Mouse (Mus musculus): ENCODE data around the gene Slc15a5.

The Slc15a5 gene

GRCm38 (mm10) chr6:137962836-137963235, 116.9 kb downstream of the Slc15a5 start:
- in situ Hi-C loops (cut with MboI, MseI): no loop called here

DNA sequence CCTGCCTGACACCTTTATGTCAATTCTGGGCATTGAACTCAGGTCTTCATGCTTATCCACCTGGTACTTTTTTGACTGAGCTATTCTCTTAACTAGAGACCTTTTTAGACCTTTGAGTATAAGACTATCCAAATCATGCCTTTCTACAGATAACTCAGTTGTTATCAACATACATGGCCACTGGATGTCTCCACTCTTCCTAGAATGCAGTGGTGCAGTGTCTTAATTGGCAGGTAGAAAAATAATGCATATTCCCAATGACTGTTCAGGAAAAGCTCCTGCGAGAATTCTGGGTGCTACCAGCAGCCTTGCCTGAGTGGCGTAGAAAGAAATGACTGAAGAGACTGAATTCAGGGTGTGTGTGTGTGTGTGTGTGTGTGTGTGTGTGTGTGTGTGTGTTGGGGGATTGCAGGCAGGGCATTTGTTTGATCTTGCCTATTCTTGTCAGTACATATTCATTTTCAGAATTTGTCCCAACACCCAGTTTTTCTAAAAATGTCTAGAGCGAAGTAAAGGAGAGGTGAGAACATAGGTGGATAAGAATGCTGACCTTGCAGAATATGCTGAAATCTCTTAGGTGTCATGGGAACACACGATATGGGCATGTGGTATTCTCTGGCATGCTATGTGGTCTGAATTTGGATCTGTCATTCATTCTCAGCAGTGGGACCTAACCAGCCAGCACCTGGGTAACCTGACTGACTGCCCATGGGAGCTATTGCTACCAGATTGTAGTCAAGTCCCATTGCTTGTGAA, 119.5 kb downstream of the Slc15a5 start:
- in situ Hi-C loops (cut with MboI, MseI): no loop called here

- in situ Hi-C loops (cut with MboI, MseI): no loop called here
Measured at GRCm38 (mm10) chr6:137957630-137958029, 122.1 kb downstream of the Slc15a5 start.

DNA sequence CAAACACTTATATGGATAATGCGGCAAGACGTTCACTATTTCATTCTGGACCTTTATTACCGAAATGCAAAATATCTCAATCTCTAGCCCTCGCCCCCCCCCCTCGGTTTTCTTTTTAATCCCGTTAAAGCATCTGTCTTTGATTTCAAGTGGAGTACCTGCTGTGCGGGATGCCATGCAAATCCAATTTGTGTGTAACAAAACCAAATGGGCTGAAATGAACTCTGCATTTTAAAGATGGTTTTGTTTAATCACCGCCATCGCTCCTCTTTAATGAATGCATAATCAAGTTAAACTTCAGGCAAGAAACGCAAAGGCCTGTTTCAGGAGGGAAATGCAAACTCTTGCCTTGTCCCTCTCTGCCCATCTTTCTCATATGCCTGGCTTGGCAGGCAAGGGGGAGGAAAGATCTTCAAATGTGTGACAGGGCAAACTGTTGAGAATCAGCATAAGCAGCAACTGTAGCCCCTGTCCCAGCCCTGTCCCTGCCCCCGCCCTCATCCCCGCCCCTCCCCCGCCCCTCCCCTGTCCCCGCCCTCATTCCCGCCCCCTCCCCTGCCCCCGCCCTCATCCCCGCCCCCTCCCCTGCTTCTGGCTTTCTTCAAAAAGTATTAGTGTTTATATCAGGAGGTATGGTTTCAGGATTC, 122.8 kb downstream of the Slc15a5 start:
- in situ Hi-C loops (cut with MboI, MseI): no loop called here

DNA sequence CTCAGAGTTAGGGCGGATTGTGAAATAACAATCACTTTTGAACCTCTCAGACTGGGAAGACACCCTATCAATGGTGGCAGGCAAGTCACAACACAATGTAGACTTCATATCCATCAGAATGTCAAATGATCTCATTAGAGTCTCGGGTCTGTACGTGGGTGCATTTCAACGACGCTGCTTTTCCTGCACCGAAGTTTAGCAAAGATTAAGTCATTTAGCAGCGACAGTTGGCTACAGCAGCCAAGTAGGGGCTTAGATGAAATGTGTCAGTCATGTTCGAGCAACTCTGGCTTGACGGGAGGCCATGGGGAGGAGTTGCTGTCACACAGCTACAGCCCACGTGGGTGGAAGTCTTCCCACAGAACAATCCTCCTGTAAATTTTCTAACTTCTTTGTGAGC, 133.2 kb downstream of the Slc15a5 start:
- in situ Hi-C loops (cut with MboI, MseI): no loop called here

DNA sequence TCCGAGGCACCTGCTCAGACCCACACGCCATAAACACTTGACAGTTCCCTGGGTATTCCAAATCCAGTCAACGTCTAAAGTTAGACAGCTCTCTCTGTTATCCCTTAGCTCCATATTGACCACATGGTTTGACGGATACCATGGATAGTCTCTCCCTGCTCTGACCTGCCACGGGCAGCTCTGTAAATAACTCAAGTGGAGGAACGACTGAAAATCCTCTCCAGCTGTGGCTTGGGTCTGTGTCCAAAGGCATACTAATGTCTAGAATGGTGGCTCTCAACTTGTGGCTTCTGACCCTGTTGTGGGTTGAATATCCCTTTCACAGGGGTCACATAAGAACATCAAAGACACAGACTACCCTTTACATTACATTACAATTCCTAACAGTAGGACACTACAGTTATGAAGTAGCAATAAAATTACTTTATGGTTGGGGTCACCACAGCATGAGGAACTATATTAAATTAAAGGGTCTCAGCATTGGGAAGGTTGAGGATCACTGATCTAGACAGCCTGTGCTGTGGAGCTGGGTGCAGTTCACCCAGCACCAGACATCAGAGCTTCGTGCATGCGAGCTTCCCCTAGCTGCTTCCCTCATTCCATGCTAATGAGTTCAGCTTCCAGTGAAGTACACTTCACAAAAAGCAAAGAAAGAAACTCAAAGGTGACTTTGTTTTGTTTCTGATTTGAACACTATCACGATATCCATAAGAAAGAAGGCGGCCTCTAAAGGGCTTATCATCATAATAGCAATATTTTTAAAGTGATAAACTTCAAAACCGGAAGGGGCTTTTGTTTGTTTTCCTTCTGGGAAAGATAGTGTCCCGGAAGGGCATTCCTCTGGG, 139.1 kb downstream of the Slc15a5 start:
- in situ Hi-C loops (cut with MboI, MseI): no loop called here

GRCm38 (mm10) chr6:137937541-137937940, 142.2 kb downstream of the Slc15a5 start:
- in situ Hi-C loops (cut with MboI, MseI): no loop called here

GRCm38 (mm10) chr6:137936268-137936667, 143.4 kb downstream of the Slc15a5 start:
- in situ Hi-C loops (cut with MboI, MseI): no loop called here

DNA sequence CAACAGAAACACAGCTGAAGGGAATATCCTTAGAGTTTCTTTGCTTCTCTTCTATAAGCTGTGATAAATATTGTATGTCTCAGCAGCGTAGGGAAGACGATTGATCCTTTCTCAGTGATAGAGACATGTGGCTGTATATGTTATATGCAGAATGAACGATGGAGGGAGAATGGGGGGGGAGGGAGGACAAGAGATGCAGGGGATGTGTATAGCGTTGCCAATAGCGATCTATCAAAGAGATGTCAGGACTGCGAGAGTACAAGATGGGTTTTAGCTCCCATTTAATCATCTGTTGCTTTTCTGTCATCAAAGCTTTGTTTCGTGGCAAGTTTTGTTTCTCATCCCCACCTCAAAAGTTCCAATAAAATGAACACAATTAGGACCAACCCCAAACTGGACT, 143.9 kb downstream of the Slc15a5 start:
- in situ Hi-C loops (cut with MboI, MseI): no loop called here

DNA sequence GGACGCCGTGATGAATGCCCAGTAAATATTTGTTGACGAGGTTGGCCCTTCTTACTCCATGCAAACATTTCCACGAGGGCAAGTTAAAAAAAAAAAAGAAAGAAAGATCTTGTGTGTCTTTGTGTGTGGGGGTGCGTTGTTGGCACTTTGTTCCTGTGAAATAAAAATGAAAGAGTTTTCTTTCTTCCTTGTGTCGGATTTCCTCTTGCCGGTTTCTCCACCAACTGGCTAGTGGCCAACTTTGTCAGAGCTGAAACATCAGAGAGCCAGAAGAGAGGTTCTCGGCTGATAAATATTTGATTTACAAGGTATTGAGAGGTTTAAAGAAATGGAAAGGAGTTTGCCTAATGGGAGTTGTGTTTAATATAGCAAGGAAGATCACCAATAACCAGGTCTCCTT, 144.4 kb downstream of the Slc15a5 start:
- in situ Hi-C loops (cut with MboI, MseI): no loop called here

GRCm38 (mm10) chr6:137934545-137935298, 145.0 kb downstream of the Slc15a5 start:
- in situ Hi-C loops (cut with MboI, MseI): no loop called here

Data from regulatory T cell (primary cell).